Mouse (Mus musculus) kidney, adult 8-10 months (tissue): ENCODE results near the gene Sema6d.
A peak's percentile ranks its signal among the peaks of the same experiment; 100 is the strongest.

Experiments used
- DNase-seq, 2 experiments: peaks; one replicate each; pipeline ENCODE4 v3.0.0; 2022

Gene Sema6d

DNA sequence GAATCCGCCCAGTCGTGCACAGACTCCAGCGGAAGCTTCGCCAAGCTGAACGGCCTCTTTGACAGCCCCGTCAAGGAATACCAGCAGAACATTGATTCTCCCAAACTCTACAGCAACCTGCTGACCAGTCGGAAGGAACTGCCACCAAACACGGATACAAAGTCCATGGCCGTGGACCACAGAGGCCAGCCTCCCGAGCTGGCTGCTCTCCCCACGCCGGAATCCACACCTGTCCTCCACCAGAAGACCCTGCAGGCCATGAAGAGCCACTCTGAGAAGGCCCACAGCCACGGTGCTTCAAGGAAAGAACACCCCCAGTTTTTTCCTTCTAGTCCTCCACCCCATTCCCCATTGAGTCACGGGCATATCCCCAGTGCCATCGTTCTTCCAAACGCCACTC is 574.4 kb downstream of the Sema6d start:
- no peak for DNase-seq

DNA sequence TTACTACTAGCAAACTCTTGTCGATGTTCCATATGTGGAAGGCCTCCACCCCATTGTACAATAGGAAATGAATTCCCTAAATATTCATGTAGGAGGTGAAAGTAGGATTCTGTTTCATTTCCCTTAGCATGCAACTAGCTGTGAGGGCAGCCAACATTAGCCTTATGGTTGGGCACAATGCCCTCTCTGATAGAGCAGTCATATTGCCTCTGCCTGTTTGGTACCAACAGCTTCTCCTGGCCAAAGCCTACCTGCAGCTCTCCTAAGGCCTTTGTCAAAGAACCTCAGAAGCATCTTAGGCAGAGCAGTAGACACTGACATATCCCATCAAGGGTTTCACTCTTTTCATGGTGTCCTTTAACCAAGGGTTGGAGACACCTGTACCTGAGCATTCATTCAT is 578.7 kb downstream of the Sema6d start:
- DNase-seq: no peak

- no peak for DNase-seq
These were observed 583.3 kb downstream of the Sema6d start for GRCm38 (mm10) chr2:124673117-124673516.

DNA sequence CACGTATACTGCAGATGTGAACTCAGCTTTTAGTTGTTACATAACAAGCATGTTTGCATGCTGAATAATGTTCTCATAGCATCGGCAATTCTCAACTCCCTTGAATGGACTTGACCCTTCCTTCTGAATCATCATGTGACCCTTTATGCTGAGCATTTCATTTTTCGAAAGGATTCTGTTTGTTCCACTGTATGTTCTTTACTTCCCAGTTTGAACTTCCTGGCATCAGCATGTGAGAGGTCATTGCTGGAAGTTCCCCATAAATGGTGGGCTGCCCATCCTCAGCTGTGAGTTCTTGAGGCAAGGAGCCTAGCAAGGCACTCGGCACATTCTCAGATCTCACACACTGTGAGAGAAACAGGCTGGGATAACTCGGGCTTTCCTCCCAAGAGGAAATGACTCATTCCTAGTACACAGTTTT is 594.7 kb downstream of the Sema6d start:
- DNase-seq: peak in 1 of 2 experiments; percentile 3

DNA sequence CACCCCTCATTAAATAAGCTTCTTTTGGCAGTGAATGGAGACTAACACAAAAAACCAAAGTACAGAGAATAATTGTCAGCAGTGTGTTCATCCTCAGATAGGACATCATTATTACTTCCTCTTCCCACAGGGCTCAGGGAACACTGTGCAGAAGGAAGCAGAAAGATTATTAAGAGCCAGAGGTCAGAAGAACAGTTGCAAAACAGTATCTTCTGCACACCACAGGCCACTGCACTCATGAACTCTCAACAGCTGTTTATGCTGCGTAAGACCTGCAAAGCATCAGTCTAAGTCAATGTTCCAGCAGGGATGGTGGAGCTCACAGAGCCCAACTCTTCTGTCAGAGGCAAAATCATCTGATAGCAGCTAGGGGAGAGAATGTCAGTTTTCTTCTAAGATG is 600.6 kb downstream of the Sema6d start:
- DNase-seq: peak in 1 of 2 experiments; percentile 1

GRCm38 (mm10) chr2:124702621-124703020 is 612.9 kb downstream of the Sema6d start:
- no peak for DNase-seq

- no peak for DNase-seq
These were observed 615.2 kb downstream of the Sema6d start for GRCm38 (mm10) chr2:124704922-124705321.

GRCm38 (mm10) chr2:124705806-124706205 is 616.0 kb downstream of the Sema6d start:
- DNase-seq: no peak

GRCm38 (mm10) chr2:124706896-124707295 is 617.1 kb downstream of the Sema6d start:
- DNase-seq: no peak
